Mouse (Mus musculus) midbrain, embryonic 13.5 days (tissue): ENCODE results near the gene Zfpm1. TPM values are rescaled to one million over a fixed set of nuclear protein-coding genes. Genes with fewer than 3 reads are reported as not detected.
"Not testable (repeated sequence)": the region's sequence is repeated elsewhere in the genome, so short reads cannot be mapped to it uniquely, and the experiment has no call there.

ENCODE experiments used
- ATAC-seq: fragments of 200-750 bp; cut with Nextera tagmentation; 2 replicates; pipeline ENCODE4 v1.8.0; 2017; ENCODE audit warnings: mild to moderate bottlenecking, moderate TSS enrichment, moderate library complexity
- H3K27ac ChIP-seq: fragments of 300-500 bp; sonication (generic); 2 replicates; pipeline ENCODE4 v1.5.1; 2015; ENCODE audit warnings: inconsistent platforms, mild to moderate bottlenecking, moderate library complexity
- H3K27me3 ChIP-seq: fragments of 300-500 bp; sonication (generic); 2 replicates; pipeline ENCODE4 v1.6.1; 2015; ENCODE audit warnings: mild to moderate bottlenecking, inconsistent platforms
- H3K36me3 ChIP-seq: fragments of 300-500 bp; sonication (generic); 2 replicates; pipeline ENCODE4 v1.6.1; 2015; ENCODE audit warnings: mild to moderate bottlenecking, inconsistent platforms
- H3K4me1 ChIP-seq: fragments of 300-500 bp; sonication (generic); replicated peaks from 2 replicates; pipeline ENCODE4 v1.6.1; 2015; ENCODE audit warnings: inconsistent platforms
- H3K4me2 ChIP-seq: fragments of 300-500 bp; sonication (generic); replicated peaks from 2 replicates; pipeline ENCODE4 v1.6.1; 2015; ENCODE audit warnings: moderate library complexity, mild to moderate bottlenecking, inconsistent platforms
- H3K4me3 ChIP-seq: fragments of 300-500 bp; sonication (generic); replicated peaks from 2 replicates; pipeline ENCODE4 v1.5.1; 2015; ENCODE audit warnings: mild to moderate bottlenecking, inconsistent platforms
- H3K9ac ChIP-seq: fragments of 300-500 bp; sonication (generic); replicated peaks from 2 replicates; pipeline ENCODE4 v1.6.1; 2015; ENCODE audit warnings: mild to moderate bottlenecking, inconsistent platforms
- H3K9me3 ChIP-seq: fragments of 300-500 bp; sonication (generic); 2 replicates; pipeline ENCODE4 v1.6.1; 2016; ENCODE audit warnings: mild to moderate bottlenecking, inconsistent platforms
- WGBS: fragments of 180-500 bp; shearing (Covaris S2); methylation state at CpG from one replicate; pipeline ENCODE4 v1.1.7; 2015; 5-methylcytosine and 5-hydroxymethylcytosine counted together
- polyA plus RNA-seq: library from polyadenylated mRNA; unstranded; fragments of >200 nt; fragmentation: Nextera tagmentation; extraction: Ambion mirVana; gene quantifications from 2 replicates; pipeline ENCODE4 v1.2.1, GENCODE M21; 2015

The Zfpm1 gene
- polyA plus RNA-seq, 1 experiment from 2014 or later: 2.1 TPM

GRCm38 (mm10) chr8:122320541-122320940 lies 38.6 kb downstream of the Zfpm1 start:
- Histone ChIP-seq H3K36me3 (no peaks in the 10 kb centered on the region), H3K9me3 (no peaks in the 10 kb centered on the region), H3K9ac (no peak overlapping the region), H3K27ac (peak overlapping the region; percentile 12; the same call in 1 of the 2 replicates), H3K4me1 (peaks cover 72% of the 10 kb centered on the region), H3K4me3 (no peak overlapping the region), H3K27me3 (0 out of 2 replicates have a peak, but pooled peaks cover 3% of the 10 kb centered on the region), H3K4me2 (no peak overlapping the region)
- 10% methylated on average over 3 of the region's 3 CpGs for WGBS
- no peak for ATAC-seq

GRCm38 (mm10) chr8:122321455-122321921 lies 39.5 kb downstream of the Zfpm1 start:
- H3K27ac ChIP-seq: peak overlapping the region; percentile 12; the same call in 1 of the 2 replicates
- no peak overlapping the region for H3K4me2 ChIP-seq
- no peak for ATAC-seq
- 0 out of 2 replicates have a peak, but pooled peaks cover 3% of the 10 kb centered on the region for H3K27me3 ChIP-seq
- peaks cover 79% of the 10 kb centered on the region for H3K4me1 ChIP-seq
- no peaks in the 10 kb centered on the region for H3K9me3 ChIP-seq
- no peaks in the 10 kb centered on the region for H3K36me3 ChIP-seq
- 66% methylated on average over 10 of the region's 10 CpGs for WGBS
- no peak overlapping the region; the same call in 1 of the 2 replicates for H3K9ac ChIP-seq
- H3K4me3 ChIP-seq: no peak overlapping the region

- no peaks in the 10 kb centered on the region for H3K36me3 ChIP-seq
- H3K27ac ChIP-seq: no peak overlapping the region
- WGBS: 89% methylated on average over 7 of the region's 7 CpGs
Observed at GRCm38 (mm10) chr8:122322126-122322525, 40.2 kb downstream of the Zfpm1 start.

GRCm38 (mm10) chr8:122322792-122323191 lies 40.9 kb downstream of the Zfpm1 start:
- H3K27me3 ChIP-seq: 0 out of 2 replicates have a peak, but pooled peaks cover 3% of the 10 kb centered on the region
- H3K4me2 ChIP-seq: no peak overlapping the region
- H3K9me3 ChIP-seq: no peaks in the 10 kb centered on the region
- H3K27ac ChIP-seq: no peak overlapping the region
- WGBS: 64% methylated on average over 11 of the region's 11 CpGs
- no peak overlapping the region for H3K4me3 ChIP-seq
- H3K9ac ChIP-seq: peak overlapping the region; percentile 32; the same call in 1 of the 2 replicates
- peaks cover 77% of the 10 kb centered on the region for H3K4me1 ChIP-seq
- H3K36me3 ChIP-seq: no peaks in the 10 kb centered on the region
- no peak for ATAC-seq

More at GRCm38 (mm10) chr8:122322126-122322525, 40.2 kb downstream of the Zfpm1 start:
- Histone ChIP-seq H3K9me3 (no peaks in the 10 kb centered on the region), H3K9ac (0 out of 2 replicates have a peak overlapping the region, but pooled peaks have one; percentile 32), H3K27me3 (0 out of 2 replicates have a peak, but pooled peaks cover 3% of the 10 kb centered on the region), H3K4me1 (peaks cover 80% of the 10 kb centered on the region), H3K4me2 (no peak overlapping the region), H3K4me3 (no peak overlapping the region)
- ATAC-seq: no peak

GRCm38 (mm10) chr8:122323951-122324402 lies 42.0 kb downstream of the Zfpm1 start:
- H3K4me2 ChIP-seq, H3K27me3 ChIP-seq, H3K9me3 ChIP-seq, H3K4me3 ChIP-seq, H3K36me3 ChIP-seq: not testable (repeated sequence)
- peak overlapping the region; percentile 44; the same call in 1 of the 2 replicates for H3K9ac ChIP-seq
- peak overlapping the region; percentile 53 for H3K27ac ChIP-seq
- H3K4me1 ChIP-seq: peaks cover 85% of the 10 kb centered on the region
- 0 out of 2 replicates have a peak, but pooled peaks have one; percentile 16 for ATAC-seq
- WGBS: 4% methylated on average over 13 of the region's 13 CpGs

- Histone ChIP-seq H3K4me3 (no peak overlapping the region), H3K4me2 (peak overlapping the region; percentile 39; the same call in 1 of the 2 replicates), H3K27me3 (0 out of 2 replicates have a peak, but pooled peaks cover 3% of the 10 kb centered on the region), H3K4me1 (peaks cover 87% of the 10 kb centered on the region), H3K27ac (peak overlapping the region; percentile 35; the same call in 1 of the 2 replicates), H3K9me3 (no peaks in the 10 kb centered on the region), H3K9ac (no peak overlapping the region), H3K36me3 (no peaks in the 10 kb centered on the region)
- 58% methylated on average over 2 of the region's 2 CpGs for WGBS
- no peak for ATAC-seq
Observed at GRCm38 (mm10) chr8:122325196-122325595, 43.3 kb downstream of the Zfpm1 start.

GRCm38 (mm10) chr8:122326114-122326542 lies 44.2 kb downstream of the Zfpm1 start:
- Histone ChIP-seq H3K4me1 (peaks cover 87% of the 10 kb centered on the region), H3K4me2 (peak overlapping the region; percentile 39), H3K27ac (peak overlapping the region; percentile 35), H3K9me3 (no peaks in the 10 kb centered on the region), H3K4me3 (peak overlapping the region; percentile 18; the same call in 1 of the 2 replicates), H3K9ac (peak overlapping the region; percentile 54), H3K27me3 (0 out of 2 replicates have a peak, but pooled peaks cover 3% of the 10 kb centered on the region), H3K36me3 (no peaks in the 10 kb centered on the region)
- no peak for ATAC-seq
- WGBS: 11% methylated on average over 14 of the region's 14 CpGs

GRCm38 (mm10) chr8:122329072-122329471 lies 47.1 kb downstream of the Zfpm1 start:
- ATAC-seq: no peak
- Histone ChIP-seq H3K27ac (peak overlapping the region; percentile 71), H3K9ac (no peak overlapping the region), H3K4me2 (no peak overlapping the region), H3K9me3 (no peaks in the 10 kb centered on the region), H3K4me1 (peaks cover 63% of the 10 kb centered on the region), H3K36me3 (no peaks in the 10 kb centered on the region), H3K27me3 (peaks cover 8% of the 10 kb centered on the region), H3K4me3 (no peak overlapping the region)
- WGBS: 69% methylated on average over 8 of the region's 8 CpGs

GRCm38 (mm10) chr8:122329553-122330239 lies 47.8 kb downstream of the Zfpm1 start:
- H3K9me3 ChIP-seq: no peaks in the 10 kb centered on the region
- no peak overlapping the region for H3K9ac ChIP-seq
- ATAC-seq: peak; percentile 40
- no peaks in the 10 kb centered on the region for H3K36me3 ChIP-seq
- H3K27ac ChIP-seq: peak overlapping the region; percentile 71
- peaks cover 57% of the 10 kb centered on the region for H3K4me1 ChIP-seq
- H3K4me3 ChIP-seq: no peak overlapping the region
- no peak overlapping the region for H3K4me2 ChIP-seq
- H3K27me3 ChIP-seq: peaks cover 14% of the 10 kb centered on the region
- 48% methylated on average over 22 of the region's 22 CpGs for WGBS

GRCm38 (mm10) chr8:122330446-122331133 lies 48.6 kb downstream of the Zfpm1 start:
- Histone ChIP-seq H3K4me2 (no peak overlapping the region), H3K9ac (no peak overlapping the region), H3K36me3 (no peaks in the 10 kb centered on the region), H3K4me1 (peaks cover 52% of the 10 kb centered on the region), H3K27ac (peak overlapping the region; percentile 71), H3K9me3 (no peaks in the 10 kb centered on the region), H3K4me3 (no peak overlapping the region), H3K27me3 (peaks cover 23% of the 10 kb centered on the region)
- ATAC-seq: no peak
- 71% methylated on average over 12 of the region's 12 CpGs for WGBS

- H3K4me1 ChIP-seq: peaks cover 52% of the 10 kb centered on the region
- H3K36me3 ChIP-seq: no peaks in the 10 kb centered on the region
- H3K9ac ChIP-seq: no peak overlapping the region
- H3K27ac ChIP-seq: 0 out of 2 replicates have a peak overlapping the region, but pooled peaks have one; percentile 71
- no peak overlapping the region for H3K4me2 ChIP-seq
- H3K9me3 ChIP-seq: no peaks in the 10 kb centered on the region
- WGBS: 77% methylated on average over 3 of the region's 3 CpGs
- no peak overlapping the region for H3K4me3 ChIP-seq
- ATAC-seq: no peak
- H3K27me3 ChIP-seq: peaks cover 29% of the 10 kb centered on the region
Observed at GRCm38 (mm10) chr8:122331134-122331523, 49.2 kb downstream of the Zfpm1 start.
